Mouse (Mus musculus) CH12.LX (cell line): ENCODE measurements around the gene Best1. TPM values are rescaled to one million over a fixed set of nuclear protein-coding genes. Genes with fewer than 3 reads are reported as not detected.

ENCODE experiments used
- DNase-seq: peaks from one replicate; pipeline ENCODE4 v3.0.0-alpha.2; 2013; ENCODE audit errors: extremely low read depth
- H3K27ac ChIP-seq: 2 replicates; pipeline ENCODE4 v1.5.1; 2012; ENCODE audit warnings: low read depth, mild to moderate bottlenecking, control low read depth, moderate library complexity; ENCODE audit not compliant: insufficient read depth
- H3K27me3 ChIP-seq: replicated peaks from 2 replicates; pipeline ENCODE3; 2012; ENCODE audit warnings: inconsistent platforms
- H3K36me3 ChIP-seq, 2 experiments: replicated peaks in 1 of 2; 2 replicates each; pipeline versions ENCODE3 to v1.6.1; 2012; ENCODE audit warnings: inconsistent platforms in 1 of 2, low read length in 1 of 2, mild to moderate bottlenecking in 1 of 2, mixed read lengths in 1 of 2, moderate library complexity in 1 of 2; ENCODE audit not compliant: control insufficient read depth in 1 of 2, insufficient read depth in 1 of 2
- H3K4me1 ChIP-seq, 2 experiments: 2 replicates each; pipeline ENCODE4 v1.6.1; 2012; ENCODE audit warnings: inconsistent platforms in 1 of 2, moderate library complexity in 1 of 2; ENCODE audit not compliant: insufficient read depth in 2 of 2, control insufficient read depth in 1 of 2
- H3K4me2 ChIP-seq: 2 replicates; pipeline ENCODE4 v1.6.1; 2012; ENCODE audit warnings: low read depth, mild to moderate bottlenecking, control low read depth; ENCODE audit not compliant: poor library complexity, insufficient read depth, severe bottlenecking
- H3K4me3 ChIP-seq, 3 experiments: fragments of 150-350 bp in 1 of 3; sonication (generic) in 1 of 3; replicated peaks in 1 of 3; 2 replicates each; pipeline versions ENCODE3 to v1.5.1; 2011 to 2012; ENCODE audit warnings: low read depth in 2 of 3, low read length in 2 of 3, mild to moderate bottlenecking in 2 of 3, moderate library complexity in 2 of 3, control low read depth in 1 of 3, improper control_type of control experiment in 1 of 3, inconsistent platforms in 1 of 3, mixed read lengths in 1 of 3; ENCODE audit not compliant: poor library complexity in 1 of 3
- H3K79me2 ChIP-seq: replicated peaks from 2 replicates; pipeline ENCODE4 v1.6.1; 2012; ENCODE audit warnings: mild to moderate bottlenecking, moderate library complexity; ENCODE audit not compliant: control insufficient read depth, poor library complexity, insufficient read depth, severe bottlenecking; ENCODE audit errors: extremely low read depth
- H3K9ac ChIP-seq: 2 replicates; pipeline ENCODE4 v1.6.1; 2012; ENCODE audit warnings: low read depth, mild to moderate bottlenecking, control low read depth, moderate library complexity; ENCODE audit not compliant: insufficient read depth
- H3K9me3 ChIP-seq: replicated peaks from 2 replicates; pipeline ENCODE3; 2012; ENCODE audit warnings: low read length, inconsistent platforms, mixed read lengths
- BHLHE40 ChIP-seq: IDR thresholded peaks from 2 replicates; pipeline ENCODE4 v1.6.1; 2011; ENCODE audit warnings: mild to moderate bottlenecking, low read depth, low read length, improper control_type of control experiment
- CHD1 ChIP-seq: IDR thresholded peaks from 2 replicates; pipeline ENCODE4 v1.6.1; 2012; ENCODE audit warnings: low read depth, low read length, improper control_type of control experiment, inconsistent platforms
- CHD2 ChIP-seq: IDR thresholded peaks from 2 replicates; pipeline ENCODE4 v1.6.1; 2011; ENCODE audit warnings: low read length, improper control_type of control experiment
- CTCF ChIP-seq, 2 experiments: IDR thresholded peaks in 1 of 2; conservative IDR thresholded peaks in 1 of 2; 2 replicates each; pipeline ENCODE4 v1.5.1; 2011 to 2012; ENCODE audit warnings: low read depth in 2 of 2, low read length in 2 of 2, improper control_type of control experiment in 1 of 2, inconsistent platforms in 1 of 2, mild to moderate bottlenecking in 1 of 2, moderate library complexity in 1 of 2
- E2F4 ChIP-seq: IDR thresholded peaks from 2 replicates; pipeline ENCODE4 v1.6.1; 2011; ENCODE audit warnings: low read depth, low read length, improper control_type of control experiment; ENCODE audit not compliant: insufficient replicate concordance
- EP300 ChIP-seq: IDR thresholded peaks from 2 replicates; pipeline ENCODE4 v1.6.1; 2011; ENCODE audit warnings: low read length, improper control_type of control experiment
- ETS1 ChIP-seq: conservative IDR thresholded peaks from 2 replicates; pipeline ENCODE4 v1.6.1; 2012; ENCODE audit warnings: low read depth, mild to moderate bottlenecking, inconsistent platforms, low read length, improper control_type of control experiment, moderate library complexity
- GABPA ChIP-seq: IDR thresholded peaks from 2 replicates; pipeline ENCODE4 v1.6.1; 2012; ENCODE audit warnings: low read depth, low read length, improper control_type of control experiment, inconsistent platforms; ENCODE audit not compliant: insufficient replicate concordance
- IRF4 ChIP-seq: IDR thresholded peaks from 2 replicates; pipeline ENCODE4 v1.6.1; 2014; ENCODE audit warnings: low read depth, mild to moderate bottlenecking, inconsistent platforms, low read length, improper control_type of control experiment
- JUN ChIP-seq: IDR thresholded peaks from 2 replicates; pipeline ENCODE4 v1.6.1; 2011; ENCODE audit warnings: low read depth, mild to moderate bottlenecking, low read length, improper control_type of control experiment, moderate library complexity; ENCODE audit not compliant: insufficient read depth
- JUND ChIP-seq: conservative IDR thresholded peaks from 2 replicates; pipeline ENCODE4 v1.6.1; 2011; ENCODE audit warnings: low read depth, low read length, improper control_type of control experiment
- MAFK ChIP-seq: IDR thresholded peaks from 2 replicates; pipeline ENCODE4 v1.6.1; 2011; ENCODE audit warnings: low read length, improper control_type of control experiment; ENCODE audit not compliant: insufficient replicate concordance
- MAX ChIP-seq: IDR thresholded peaks from 2 replicates; pipeline ENCODE4 v1.6.1; 2011; ENCODE audit warnings: low read length, improper control_type of control experiment
- MAZ ChIP-seq: IDR thresholded peaks from 2 replicates; pipeline ENCODE4 v1.6.1; 2012; ENCODE audit warnings: low read depth, mild to moderate bottlenecking, inconsistent platforms, low read length, improper control_type of control experiment, moderate library complexity
- MEF2A ChIP-seq: IDR thresholded peaks from 2 replicates; pipeline ENCODE4 v1.6.1; 2014; ENCODE audit warnings: low read depth, mild to moderate bottlenecking, inconsistent platforms, low read length, improper control_type of control experiment, borderline replicate concordance
- NRF1 ChIP-seq: IDR thresholded peaks from 2 replicates; pipeline ENCODE4 v1.6.1; 2014; ENCODE audit warnings: low read depth, mild to moderate bottlenecking, inconsistent platforms, low read length, improper control_type of control experiment, moderate library complexity
- POLR2A ChIP-seq: IDR thresholded peaks from 2 replicates; pipeline ENCODE4 v1.6.1; 2011; ENCODE audit warnings: low read depth, mild to moderate bottlenecking, improper control_type of control experiment, low read length
- POLR2AphosphoS2 ChIP-seq: IDR thresholded peaks from 2 replicates; pipeline ENCODE4 v1.6.1; 2011; ENCODE audit warnings: low read depth, low read length, improper control_type of control experiment
- RAD21 ChIP-seq: IDR thresholded peaks from 2 replicates; pipeline ENCODE4 v1.6.1; 2011; ENCODE audit warnings: low read depth, mild to moderate bottlenecking, low read length, improper control_type of control experiment, moderate library complexity
- SIN3A ChIP-seq: IDR thresholded peaks from 2 replicates; pipeline ENCODE4 v1.6.1; 2012; ENCODE audit warnings: low read length, improper control_type of control experiment, inconsistent platforms
- SMC3 ChIP-seq: IDR thresholded peaks from 2 replicates; pipeline ENCODE4 v1.6.1; 2011; ENCODE audit warnings: low read depth, low read length, improper control_type of control experiment
- TCF12 ChIP-seq: IDR thresholded peaks from 2 replicates; pipeline ENCODE4 v1.6.1; 2014; ENCODE audit warnings: low read depth, mild to moderate bottlenecking, inconsistent platforms, low read length, improper control_type of control experiment
- USF2 ChIP-seq: conservative IDR thresholded peaks from 2 replicates; pipeline ENCODE4 v1.6.1; 2011; ENCODE audit warnings: low read depth, low read length, improper control_type of control experiment
- ZMIZ1 ChIP-seq: IDR thresholded peaks from 2 replicates; pipeline ENCODE4 v1.6.1; 2012; ENCODE audit warnings: low read depth, mild to moderate bottlenecking, inconsistent platforms, low read length, improper control_type of control experiment
- dilution Hi-C: fragments of 300-500 bp; cut with MboI; formaldehyde crosslinking; loops from 2 replicates; pipeline ENCODE4 v1.14.3; 2020; ENCODE audit warnings: low sequenced_read_pairs; ENCODE audit not compliant: extremely low pct_unique_long_range_greater_than_20kb, extremely low pct_ligation_motif_present
- in situ Hi-C: fragments of 300-500 bp; cut with MboI; formaldehyde crosslinking; loops from 3 replicates; pipeline ENCODE4 v1.14.3; 2019; ENCODE audit warnings: low sequenced_read_pairs, low pct_ligation_motif_present, low pct_unique_long_range_greater_than_20kb, mixed read lengths
- polyA plus RNA-seq: library from polyadenylated mRNA; unstranded; fragments of >175 nt; gene quantifications from 2 replicates; pipeline ENCODE4 v1.2.1, GENCODE M21; 2012; ENCODE audit warnings: low read depth; ENCODE audit not compliant: insufficient read length
- total RNA-seq, 2 experiments: library from RNA; depleted of rRNA; stranded (reverse); fragments of 300-350 nt in 1 of 2; fragments of >200 nt in 1 of 2; gene quantifications; 2 replicates each; pipeline ENCODE4 v1.2.3; 2012 to 2014

Gene Best1
- total and polyA plus RNA-seq, 3 experiments, result 0.13 TPM; not detected in 2

GRCm38 (mm10) chr19:10021981-10022380 lies 20.5 kb upstream of the Best1 start:
- Histone ChIP-seq H3K4me2 (no peak overlapping the region), H3K4me3 (no peak overlapping the region), H3K27me3 (peaks cover 39% of the 10 kb centered on the region), H3K9me3 (no peaks in the 10 kb centered on the region), H3K36me3 (no peaks in the 10 kb centered on the region), H3K4me1 (peaks cover 6 to 21% of the 10 kb centered on the region in 2 experiments), H3K9ac (no peak overlapping the region), H3K79me2 (no peaks in the 10 kb centered on the region), H3K27ac (no peak overlapping the region)
- in situ Hi-C loops, result no loop called here
- DNase-seq, result no peak
- TF ChIP-seq EP300 (no peak), JUND (no peak), POLR2AphosphoS2 (no peak), MEF2A (no peak), IRF4 (no peak), E2F4 (no peak), NRF1 (no peak), USF2 (no peak), SMC3 (no peak), CHD2 (no peak), POLR2A (no peak), CHD1 (no peak), CTCF (conservative IDR thresholded peaks at IDR 0.05 in 1 of 2, IDR thresholded peaks at IDR 0.05 in 1 of 2; ENCODE audit: low read depth in 2 of 2, low read length in 2 of 2) (no peak), MAFK (no peak)
- dilution Hi-C loops, result no loop called here

DNA sequence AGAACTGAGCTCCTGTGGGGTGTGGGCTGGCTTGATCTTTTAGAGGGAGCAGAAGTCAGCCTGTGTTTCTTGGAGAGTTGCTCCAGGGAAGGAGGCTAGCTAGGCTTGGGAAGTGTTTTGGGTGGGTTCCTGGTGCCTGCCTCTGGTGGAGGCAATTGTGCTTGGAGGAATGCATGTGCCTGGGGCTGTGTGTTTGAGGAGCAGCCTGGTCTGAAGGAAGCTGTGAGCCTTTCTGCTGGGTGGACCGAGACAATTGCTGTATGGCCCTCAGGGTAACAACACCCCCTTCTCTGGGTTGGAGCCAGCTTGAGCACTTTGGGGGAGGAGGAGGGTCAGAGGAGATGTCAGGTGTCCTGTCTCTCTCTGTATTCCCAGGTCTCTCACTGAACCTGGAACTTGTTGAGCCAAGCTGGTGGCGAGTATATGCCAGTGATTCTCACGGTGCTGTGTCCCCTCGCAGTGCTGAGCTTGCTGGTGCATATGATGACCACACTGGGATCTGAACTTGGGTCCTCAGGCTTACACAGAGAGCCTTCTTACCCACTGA lies 17.9 kb upstream of the Best1 start:
- Histone ChIP-seq H3K4me1 (peaks cover 6 to 18% of the 10 kb centered on the region in 2 experiments), H3K9ac (no peak overlapping the region), H3K36me3 (no peaks in the 10 kb centered on the region), H3K4me3 (no peak overlapping the region), H3K79me2 (no peaks in the 10 kb centered on the region), H3K4me2 (no peak overlapping the region), H3K27ac (no peak overlapping the region), H3K9me3 (no peaks in the 10 kb centered on the region), H3K27me3 (peaks cover 43% of the 10 kb centered on the region)
- dilution Hi-C loops, result no loop called here
- TF ChIP-seq ZMIZ1 (no peak), MAX (no peak), JUN (no peak), ETS1 (no peak), MEF2A (no peak), GABPA (no peak), POLR2AphosphoS2 (no peak), TCF12 (no peak), CHD1 (no peak), MAZ (no peak), CHD2 (no peak), EP300 (no peak), IRF4 (no peak), SIN3A (no peak), E2F4 (no peak), RAD21 (no peak), BHLHE40 (no peak)
- in situ Hi-C loops, result no loop called here
- no peak for DNase-seq
